Mouse (Mus musculus) bone marrow, adult 2 months (tissue): ENCODE measurements around the gene Npy.

Source experiments
- CTCF ChIP-seq: fragments of 200-500 bp; IDR thresholded peaks from 2 replicates; pipeline ENCODE4 v1.5.1; 2011; ENCODE audit warnings: low read length, control low read depth; ENCODE audit not compliant: control insufficient read depth, insufficient read depth
- POLR2A ChIP-seq: fragments of 200-500 bp; IDR thresholded peaks from 2 replicates; pipeline ENCODE4 v1.6.1; 2011; ENCODE audit warnings: low read depth, mild to moderate bottlenecking, control low read depth, low read length, borderline replicate concordance; ENCODE audit not compliant: control insufficient read depth

DNA sequence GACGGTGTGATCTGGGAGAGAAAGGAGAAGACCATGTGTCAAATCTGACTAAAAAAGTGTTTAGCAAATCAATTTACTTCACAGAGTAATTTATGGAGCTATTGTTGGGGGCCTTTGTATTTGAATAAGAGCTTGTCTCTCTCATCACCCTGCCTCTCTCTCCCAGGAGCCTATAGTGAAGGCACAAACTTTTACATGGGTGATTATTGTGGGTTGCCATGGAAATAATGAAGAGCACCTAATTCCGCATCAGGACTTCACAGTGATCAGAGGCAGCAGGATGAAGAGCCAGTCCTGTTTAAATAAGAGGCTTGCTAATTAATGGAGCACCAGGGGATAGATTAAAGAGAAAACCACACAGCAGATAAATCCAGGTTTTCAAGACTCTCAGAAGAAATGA is 52.6 kb downstream of the Npy start:
- TF ChIP-seq CTCF = no peak
- no peak for TF ChIP-seq POLR2A
